Mouse (Mus musculus): Measurements from ENCODE around the gene Pmepa1. TPM values are rescaled to one million over a fixed set of nuclear protein-coding genes. Genes with fewer than 3 reads are reported as not detected.

The Pmepa1 gene
- polyA plus RNA-seq, 1 experiment from 2014 or later, result 4.0 TPM

GRCm38 (mm10) chr2:173296408-173296807, 20.1 kb upstream of the Pmepa1 start:
- 80% methylated on average over 9 of the region's 9 CpGs for WGBS
- no peak for ATAC-seq (ENCODE audit: insufficient number of reproducible peaks, low FRiP score)
- H3K4me2 ChIP-seq, result no peak overlapping the region
- H3K4me3 ChIP-seq, result no peak overlapping the region
- H3K9me3 ChIP-seq (replicated peaks), result 0 out of 2 replicates have a peak, but pooled peaks cover 11% of the 10 kb centered on the region
- H3K36me3 ChIP-seq, result no peaks in the 10 kb centered on the region
- H3K9ac ChIP-seq, result no peak overlapping the region
- H3K27me3 ChIP-seq (replicated peaks), result no peaks in the 10 kb centered on the region
- H3K4me1 ChIP-seq (replicated peaks), result no peaks in the 10 kb centered on the region; the same call in 1 of the 2 replicates
- no peak overlapping the region for H3K27ac ChIP-seq (ENCODE audit: poor library complexity, severe bottlenecking)

GRCm38 (mm10) chr2:173293042-173293441, 16.7 kb upstream of the Pmepa1 start:
- WGBS, result 63% methylated on average over 6 of the region's 6 CpGs
- Histone ChIP-seq H3K27ac (ENCODE audit: poor library complexity, severe bottlenecking) (no peak overlapping the region), H3K27me3 (replicated peaks) (no peaks in the 10 kb centered on the region), H3K9me3 (replicated peaks) (no peaks in the 10 kb centered on the region), H3K36me3 (no peaks in the 10 kb centered on the region), H3K4me3 (no peak overlapping the region), H3K4me2 (no peak overlapping the region), H3K9ac (no peak overlapping the region), H3K4me1 (replicated peaks) (no peaks in the 10 kb centered on the region)
- no peak for ATAC-seq (ENCODE audit: insufficient number of reproducible peaks, low FRiP score)

GRCm38 (mm10) chr2:173292551-173292950, 16.2 kb upstream of the Pmepa1 start:
- Histone ChIP-seq H3K36me3 (no peaks in the 10 kb centered on the region), H3K27me3 (replicated peaks) (no peaks in the 10 kb centered on the region), H3K4me3 (no peak overlapping the region), H3K4me2 (no peak overlapping the region), H3K9ac (no peak overlapping the region), H3K4me1 (replicated peaks) (no peaks in the 10 kb centered on the region), H3K27ac (ENCODE audit: poor library complexity, severe bottlenecking) (no peak overlapping the region), H3K9me3 (replicated peaks) (no peaks in the 10 kb centered on the region)
- whole genome bisulfite sequencing, result 87% methylated on average over 2 of the region's 2 CpGs
- ATAC-seq (ENCODE audit: insufficient number of reproducible peaks, low FRiP score), result no peak

- Histone ChIP-seq H3K27me3 (replicated peaks) (no peaks in the 10 kb centered on the region), H3K4me3 (no peak overlapping the region), H3K36me3 (no peaks in the 10 kb centered on the region), H3K4me2 (no peak overlapping the region), H3K27ac (ENCODE audit: poor library complexity, severe bottlenecking) (no peak overlapping the region), H3K9ac (no peak overlapping the region), H3K4me1 (replicated peaks) (no peaks in the 10 kb centered on the region), H3K9me3 (replicated peaks) (no peaks in the 10 kb centered on the region)
- no peak for ATAC-seq (ENCODE audit: insufficient number of reproducible peaks, low FRiP score)
- WGBS, result 92% methylated on average over 11 of the region's 11 CpGs
Measured at GRCm38 (mm10) chr2:173290981-173291380, 14.6 kb upstream of the Pmepa1 start.

GRCm38 (mm10) chr2:173289928-173290327, 13.6 kb upstream of the Pmepa1 start:
- ATAC-seq (ENCODE audit: insufficient number of reproducible peaks, low FRiP score), result no peak
- H3K4me2 ChIP-seq, result no peak overlapping the region
- no peaks in the 10 kb centered on the region for H3K4me1 ChIP-seq (replicated peaks)
- no peaks in the 10 kb centered on the region for H3K27me3 ChIP-seq (replicated peaks)
- H3K27ac ChIP-seq (ENCODE audit: poor library complexity, severe bottlenecking), result no peak overlapping the region
- H3K9me3 ChIP-seq (replicated peaks), result no peaks in the 10 kb centered on the region
- no peak overlapping the region for H3K9ac ChIP-seq
- 53% methylated on average over 3 of the region's 3 CpGs for WGBS
- H3K36me3 ChIP-seq, result no peaks in the 10 kb centered on the region
- H3K4me3 ChIP-seq, result no peak overlapping the region

- H3K4me2 ChIP-seq, result no peak overlapping the region
- no peaks in the 10 kb centered on the region for H3K9me3 ChIP-seq (replicated peaks)
- ATAC-seq (ENCODE audit: insufficient number of reproducible peaks, low FRiP score), result no peak
- H3K27me3 ChIP-seq (replicated peaks), result 0 out of 2 replicates have a peak, but pooled peaks cover 5% of the 10 kb centered on the region
- H3K27ac ChIP-seq (ENCODE audit: poor library complexity, severe bottlenecking), result no peak overlapping the region
- H3K4me1 ChIP-seq (replicated peaks), result peaks cover 17% of the 10 kb centered on the region
- H3K9ac ChIP-seq, result no peak overlapping the region
- 80% methylated on average over 12 of the region's 12 CpGs for WGBS
- no peak overlapping the region for H3K4me3 ChIP-seq
- H3K36me3 ChIP-seq, result no peaks in the 10 kb centered on the region
Measured at GRCm38 (mm10) chr2:173285816-173286538, 9.6 kb upstream of the Pmepa1 start.

GRCm38 (mm10) chr2:173284771-173285170, 8.4 kb upstream of the Pmepa1 start:
- no peak overlapping the region for H3K9ac ChIP-seq
- H3K9me3 ChIP-seq (replicated peaks), result no peaks in the 10 kb centered on the region
- no peak for ATAC-seq (ENCODE audit: insufficient number of reproducible peaks, low FRiP score)
- no peak overlapping the region for H3K4me3 ChIP-seq
- 0 out of 2 replicates have a peak, but pooled peaks cover 5% of the 10 kb centered on the region for H3K27me3 ChIP-seq (replicated peaks)
- WGBS, result 69% methylated on average over 6 of the region's 6 CpGs
- no peak overlapping the region for H3K4me2 ChIP-seq
- no peaks in the 10 kb centered on the region for H3K36me3 ChIP-seq
- H3K27ac ChIP-seq (ENCODE audit: poor library complexity, severe bottlenecking), result no peak overlapping the region
- H3K4me1 ChIP-seq (replicated peaks), result peaks cover 17% of the 10 kb centered on the region

GRCm38 (mm10) chr2:173282191-173282590, 5.9 kb upstream of the Pmepa1 start:
- Histone ChIP-seq H3K9me3 (replicated peaks) (no peaks in the 10 kb centered on the region), H3K36me3 (no peaks in the 10 kb centered on the region), H3K4me1 (replicated peaks) (peaks cover 24% of the 10 kb centered on the region), H3K9ac (no peak overlapping the region), H3K27me3 (replicated peaks) (peaks cover 5% of the 10 kb centered on the region; the same call in 1 of the 2 replicates), H3K4me2 (no peak overlapping the region), H3K27ac (ENCODE audit: poor library complexity, severe bottlenecking) (no peak overlapping the region), H3K4me3 (no peak overlapping the region)
- no peak for ATAC-seq (ENCODE audit: insufficient number of reproducible peaks, low FRiP score)
- WGBS, result 80% methylated on average over 8 of the region's 8 CpGs

- no peak overlapping the region for H3K4me3 ChIP-seq
- no peaks in the 10 kb centered on the region for H3K9me3 ChIP-seq (replicated peaks)
- H3K4me2 ChIP-seq, result no peak overlapping the region
- ATAC-seq (ENCODE audit: insufficient number of reproducible peaks, low FRiP score), result no peak
- H3K36me3 ChIP-seq, result no peaks in the 10 kb centered on the region
- peaks cover 5% of the 10 kb centered on the region; the same call in 1 of the 2 replicates for H3K27me3 ChIP-seq (replicated peaks)
- 62% methylated on average over 9 of the region's 9 CpGs for WGBS
- peaks cover 27% of the 10 kb centered on the region for H3K4me1 ChIP-seq (replicated peaks)
- H3K9ac ChIP-seq, result no peak overlapping the region
- no peak overlapping the region for H3K27ac ChIP-seq (ENCODE audit: poor library complexity, severe bottlenecking)
Measured at GRCm38 (mm10) chr2:173281021-173281937, 4.9 kb upstream of the Pmepa1 start.

GRCm38 (mm10) chr2:173278846-173279580, 2.7 kb upstream of the Pmepa1 start:
- Histone ChIP-seq H3K4me2 (no peak overlapping the region), H3K9me3 (replicated peaks) (no peaks in the 10 kb centered on the region), H3K9ac (no peak overlapping the region), H3K4me1 (replicated peaks) (peaks cover 33% of the 10 kb centered on the region), H3K36me3 (no peaks in the 10 kb centered on the region), H3K27me3 (replicated peaks) (peaks cover 5% of the 10 kb centered on the region; the same call in 1 of the 2 replicates), H3K4me3 (no peak overlapping the region), H3K27ac (ENCODE audit: poor library complexity, severe bottlenecking) (no peak overlapping the region)
- ATAC-seq (ENCODE audit: insufficient number of reproducible peaks, low FRiP score), result no peak
- 69% methylated on average over 16 of the region's 16 CpGs for WGBS

- Histone ChIP-seq H3K27ac (ENCODE audit: poor library complexity, severe bottlenecking) (peak overlapping the region; percentile 92), H3K9me3 (replicated peaks) (no peaks in the 10 kb centered on the region), H3K9ac (peak overlapping the region; percentile 97), H3K27me3 (replicated peaks) (no peaks in the 10 kb centered on the region; the same call in 1 of the 2 replicates), H3K4me1 (replicated peaks) (peaks cover 49% of the 10 kb centered on the region), H3K4me2 (peak overlapping the region; percentile 80), H3K36me3 (no peaks in the 10 kb centered on the region), H3K4me3 (peak overlapping the region; percentile 95)
- 4% methylated on average over 12 of the region's 12 CpGs for WGBS
- no peak for ATAC-seq (ENCODE audit: insufficient number of reproducible peaks, low FRiP score)
Measured at GRCm38 (mm10) chr2:173276859-173277258, 526 bp upstream of the Pmepa1 start.

Data from heart, embryonic 12.5 days (tissue).